Mouse (Mus musculus) fat pad, adult 2 months (tissue): ENCODE results near the gene Ak3.
"Not testable (repeated sequence)": the region's sequence is repeated elsewhere in the genome, so short reads cannot be mapped to it uniquely, and the experiment has no call there.

Source experiments
- DNase-seq: peaks from one replicate; pipeline ENCODE4 v3.0.0-alpha.2; 2011; ENCODE audit warnings: low read depth, low spot score; ENCODE audit errors: extremely low read depth

Gene Ak3

GRCm38 (mm10) chr19:29044353-29044768 is 3.4 kb downstream of the Ak3 start:
- DNase-seq: peak; percentile 74

- DNase-seq: no peak
Measured at GRCm38 (mm10) chr19:29042647-29043046, 5.1 kb downstream of the Ak3 start.

- DNase-seq: no peak
Measured at GRCm38 (mm10) chr19:29042143-29042542, 5.6 kb downstream of the Ak3 start.

GRCm38 (mm10) chr19:29040206-29040605 is 7.6 kb downstream of the Ak3 start:
- no peak for DNase-seq

- no peak for DNase-seq
Measured at GRCm38 (mm10) chr19:29039334-29039733, 8.4 kb downstream of the Ak3 start.

GRCm38 (mm10) chr19:29037541-29037940 is 10.2 kb downstream of the Ak3 start:
- DNase-seq: no peak

GRCm38 (mm10) chr19:29037026-29037425 is 10.7 kb downstream of the Ak3 start:
- DNase-seq: no peak

- no peak for DNase-seq
Measured at GRCm38 (mm10) chr19:29032662-29033061, 15.1 kb downstream of the Ak3 start.

- no peak for DNase-seq
Measured at GRCm38 (mm10) chr19:29031788-29032187, 16.0 kb downstream of the Ak3 start.

- no peak for DNase-seq
Measured at GRCm38 (mm10) chr19:29024391-29024947, 23.3 kb downstream of the Ak3 start.

GRCm38 (mm10) chr19:29021754-29022345 is 25.9 kb downstream of the Ak3 start:
- no peak for DNase-seq

- no peak for DNase-seq
Measured at GRCm38 (mm10) chr19:29019647-29020046, 28.1 kb downstream of the Ak3 start.

- no peak for DNase-seq
Measured at GRCm38 (mm10) chr19:29016786-29017185, 31.0 kb downstream of the Ak3 start.

- no peak for DNase-seq
Measured at GRCm38 (mm10) chr19:29016204-29016765, 31.5 kb downstream of the Ak3 start.

GRCm38 (mm10) chr19:29015410-29016203 is 32.2 kb downstream of the Ak3 start:
- no peak for DNase-seq

- no peak for DNase-seq
Measured at GRCm38 (mm10) chr19:29014466-29015055, 33.2 kb downstream of the Ak3 start.

- DNase-seq: peak; percentile 58
Measured at GRCm38 (mm10) chr19:29011355-29011990, 36.3 kb downstream of the Ak3 start.

- DNase-seq: no peak
Measured at GRCm38 (mm10) chr19:29009046-29009445, 38.7 kb downstream of the Ak3 start.

- DNase-seq: no peak
Measured at GRCm38 (mm10) chr19:29008069-29008706, 39.6 kb downstream of the Ak3 start.

GRCm38 (mm10) chr19:29000321-29000720 is 47.4 kb downstream of the Ak3 start:
- not testable (repeated sequence) for DNase-seq
